Mouse (Mus musculus): ENCODE measurements at regions not wholly inside any gene's neighbourhood (a gene's known extent, or its start where the extent isn't known, plus 50 kb on each side); places are given as distances from the start of the nearest gene placed in this dataset.
A peak's percentile ranks its signal among the peaks of the same experiment; 100 is the strongest.

- DNase-seq (ENCODE audit: low spot score in 2 of 2), result peak; percentile 31 to 33
Observed at GRCm38 (mm10) chr8:26680891-26681381, 296.2 kb upstream of the Zfp703 start.

DNA sequence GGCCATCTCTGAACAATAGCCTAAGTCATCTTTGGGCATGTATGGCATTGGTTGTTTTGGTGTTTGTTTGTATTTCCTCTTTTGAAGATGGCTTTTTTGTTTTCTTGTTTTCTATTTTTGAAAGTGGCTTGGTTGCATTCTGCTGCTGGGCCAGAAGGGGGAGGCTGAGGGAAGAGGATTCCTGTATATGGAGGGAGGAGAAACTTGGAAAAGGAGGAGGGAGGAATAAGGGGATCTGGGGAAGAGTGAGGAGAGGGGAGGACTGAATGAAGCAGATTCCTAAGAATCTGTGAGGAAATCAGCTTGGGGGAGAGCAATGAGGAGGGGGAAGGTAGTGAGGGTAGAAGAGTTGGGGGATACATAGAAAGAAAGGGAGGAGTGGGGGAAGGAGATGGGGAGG, 290.0 kb upstream of the Zfp703 start:
- DNase-seq (ENCODE audit: low spot score in 2 of 2), result peak; percentile 32 to 45

DNA sequence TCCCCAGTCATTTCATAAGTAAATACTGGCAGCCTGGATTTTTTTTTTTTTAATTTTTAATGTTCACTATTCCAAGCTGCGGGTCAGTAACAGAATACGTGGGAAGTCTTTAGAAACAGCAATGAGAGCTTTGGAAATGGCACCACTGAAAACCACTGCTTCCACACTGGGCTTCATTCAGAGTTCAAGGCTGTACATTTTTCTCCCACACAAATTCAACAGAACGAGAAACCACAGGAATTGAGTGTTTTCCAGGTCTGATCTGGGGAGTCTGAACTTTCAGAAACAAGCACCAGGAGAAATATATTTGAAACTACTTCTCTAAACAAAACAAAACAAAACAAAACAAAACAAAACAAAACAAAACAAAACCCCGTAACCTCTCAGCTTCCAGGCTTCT, 289.1 kb upstream of the Zfp703 start:
- DNase-seq (ENCODE audit: low spot score in 2 of 2), result no peak

- no peak for DNase-seq (ENCODE audit: low spot score in 2 of 2)
Observed at GRCm38 (mm10) chr8:26688745-26689478, 288.2 kb upstream of the Zfp703 start.

DNA sequence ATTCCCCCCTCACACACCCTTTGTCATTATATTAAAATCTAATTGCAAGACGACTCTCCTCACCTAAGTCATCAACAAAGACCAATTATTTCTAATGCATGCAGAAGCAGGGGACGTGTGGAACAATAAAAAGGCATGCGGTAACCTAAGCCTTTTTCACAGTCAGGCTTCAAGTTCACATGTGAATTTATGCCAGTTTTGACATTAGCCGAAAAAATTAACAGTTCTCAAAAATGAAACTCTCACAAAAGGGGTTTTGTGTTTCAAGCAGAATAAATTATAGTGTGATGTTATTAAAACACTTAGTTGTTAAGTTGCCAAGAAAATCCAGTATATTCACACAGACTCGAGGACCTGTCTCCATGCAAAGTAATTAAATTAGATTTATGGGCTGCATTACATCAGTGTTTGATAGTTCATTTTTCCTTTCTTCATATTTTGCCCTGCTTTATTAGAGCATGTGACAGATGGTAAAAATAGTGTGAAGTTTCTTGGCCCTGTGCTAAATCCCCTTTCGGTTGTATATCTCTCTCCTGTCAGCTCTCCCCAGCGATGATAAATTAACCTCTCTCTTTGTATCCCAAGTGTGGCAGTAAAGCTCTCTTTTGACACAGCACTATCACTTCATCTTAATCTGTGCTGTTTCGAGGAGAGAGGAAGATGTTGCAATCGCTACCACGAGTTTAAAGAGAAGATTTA, 287.5 kb upstream of the Zfp703 start:
- DNase-seq (ENCODE audit: low spot score in 2 of 2), result no peak

- DNase-seq (ENCODE audit: low spot score in 2 of 2), result no peak
Observed at GRCm38 (mm10) chr8:26690178-26690735, 286.9 kb upstream of the Zfp703 start.

DNA sequence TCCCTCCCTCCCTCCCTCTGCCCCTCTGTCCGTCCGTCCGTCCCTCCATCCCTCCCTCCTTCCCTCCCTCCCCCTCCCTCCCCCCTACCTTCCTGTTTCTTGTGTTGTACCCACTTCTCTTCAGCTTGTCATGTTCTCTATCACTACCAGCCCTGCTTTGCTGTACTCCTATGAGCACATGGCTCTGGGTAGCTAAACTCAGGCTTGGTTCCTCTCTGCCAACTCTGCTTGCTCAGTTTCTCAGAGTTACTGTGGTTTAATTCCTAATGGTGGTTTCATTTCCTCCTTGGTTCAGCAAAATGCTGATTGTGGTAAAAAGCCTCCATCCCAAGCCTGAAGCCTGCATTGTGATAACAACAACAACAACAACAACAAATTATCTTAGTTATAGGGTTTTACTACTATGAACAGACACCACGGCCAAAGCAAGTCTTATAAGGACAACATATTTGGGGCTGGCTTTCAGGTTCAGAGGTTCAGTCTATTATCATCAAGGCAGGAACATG, 279.5 kb upstream of the Zfp703 start:
- no peak for DNase-seq (ENCODE audit: low spot score in 2 of 2)

DNA sequence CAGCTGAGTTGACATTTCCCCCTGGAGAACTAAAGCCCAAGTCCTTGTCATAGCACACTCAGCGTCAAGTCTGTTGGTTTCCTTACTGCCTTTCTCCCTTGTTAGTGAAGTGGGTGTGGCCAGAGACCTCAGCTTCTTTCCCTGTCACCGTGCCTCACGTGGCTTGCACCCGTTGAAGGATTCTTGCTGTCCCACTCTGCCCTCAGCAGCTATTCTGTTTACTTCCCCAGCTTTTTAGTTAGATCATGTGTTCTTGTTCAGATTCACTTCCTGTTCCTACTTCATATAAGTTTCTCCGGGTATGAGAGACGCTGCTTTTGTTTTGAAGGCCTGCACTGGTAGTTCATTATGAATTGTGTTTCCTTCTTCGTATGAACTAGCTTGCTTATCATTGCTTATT, 278.5 kb upstream of the Zfp703 start:
- peak in 1 of 2 experiments; percentile 6 for DNase-seq (ENCODE audit: low spot score in 2 of 2)

- no peak for DNase-seq (ENCODE audit: low spot score in 2 of 2)
Observed at GRCm38 (mm10) chr8:26706048-26706767, 270.9 kb upstream of the Zfp703 start.

DNA sequence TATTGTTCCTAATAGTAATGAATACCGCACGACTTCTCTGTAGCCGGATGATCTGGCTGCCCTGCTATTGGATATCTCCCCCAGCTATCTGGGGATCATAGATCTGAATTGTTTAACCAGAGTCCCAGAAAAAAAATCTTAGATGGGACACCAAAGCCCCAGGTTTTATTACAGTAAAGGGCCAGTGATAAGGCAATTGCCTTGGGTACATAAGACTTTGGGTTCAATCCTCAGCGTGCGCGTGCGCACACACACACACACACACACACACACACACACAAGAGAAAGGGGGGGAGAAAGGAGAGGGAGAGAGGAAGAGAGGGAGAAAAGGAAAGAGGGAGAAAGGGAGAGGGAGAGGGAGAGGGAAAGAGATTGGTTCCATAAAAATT, 270.4 kb upstream of the Zfp703 start:
- no peak for DNase-seq (ENCODE audit: low spot score in 2 of 2)

- DNase-seq (ENCODE audit: low spot score in 2 of 2), result no peak
Observed at GRCm38 (mm10) chr8:26713836-26714235, 263.3 kb upstream of the Zfp703 start.

DNA sequence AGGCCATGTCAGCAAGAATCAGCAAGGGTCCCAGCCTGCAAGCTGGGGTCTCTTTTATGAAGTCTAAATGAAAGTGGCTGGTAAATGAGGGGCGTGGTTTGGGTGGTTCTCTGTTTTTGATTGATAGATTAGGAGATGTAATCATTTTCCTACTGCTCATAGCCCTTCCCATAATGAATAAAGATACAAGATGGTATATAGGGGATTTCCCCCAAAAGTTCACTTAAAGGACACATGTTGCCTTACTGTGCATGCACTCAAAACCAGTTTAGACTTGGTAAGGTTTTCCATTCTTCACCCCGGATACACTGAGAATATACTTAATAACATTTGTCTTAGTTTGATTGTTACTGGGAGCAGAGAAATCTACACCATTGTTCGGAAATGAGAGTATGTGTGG, 262.4 kb upstream of the Zfp703 start:
- DNase-seq (ENCODE audit: low spot score in 2 of 2), result no peak

DNA sequence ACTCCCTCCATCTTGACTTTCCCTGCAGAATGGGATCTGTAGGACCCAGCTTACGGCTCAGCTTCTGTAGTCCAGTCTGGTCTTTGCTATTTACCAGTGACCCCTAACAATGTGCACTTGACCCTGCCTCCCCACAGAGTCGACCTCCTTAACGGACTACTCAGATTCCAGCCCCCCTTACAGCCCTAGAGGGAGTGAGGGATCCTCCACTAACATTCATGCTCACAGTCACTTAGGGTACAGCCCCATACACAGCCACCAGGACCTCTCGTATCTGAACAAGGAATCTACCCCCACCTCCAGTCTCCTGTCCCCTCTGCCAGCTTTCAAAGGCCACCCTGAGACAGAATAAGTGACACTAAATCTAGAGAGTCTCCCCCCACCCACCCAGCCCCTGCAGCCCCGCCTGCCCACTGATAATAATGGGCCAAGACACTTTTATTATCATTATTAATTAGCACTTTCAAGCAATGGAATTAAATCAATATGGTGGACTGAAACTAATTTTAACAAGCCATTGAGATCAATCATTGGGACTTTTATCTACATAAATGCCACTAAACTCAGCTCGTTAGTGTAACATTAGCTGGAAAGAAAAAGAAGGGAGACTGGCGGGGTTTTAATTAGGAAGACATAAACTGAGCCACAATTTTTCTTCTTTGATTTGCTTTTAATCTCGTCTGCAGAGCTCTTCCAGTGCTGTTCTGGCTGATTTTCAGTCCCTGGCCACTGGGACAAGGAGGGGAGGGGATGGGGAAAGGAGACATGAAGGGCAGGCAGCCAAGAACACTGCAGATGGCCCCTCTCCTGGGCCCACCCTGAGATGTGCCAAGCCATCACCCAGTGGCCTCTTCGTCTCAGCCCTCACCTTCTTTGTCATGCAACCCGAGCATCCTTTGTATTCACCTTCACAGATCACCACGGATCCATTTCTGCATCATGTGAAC, 258.4 kb upstream of the Zfp703 start:
- no peak for DNase-seq (ENCODE audit: low spot score in 2 of 2)

GRCm38 (mm10) chr8:26722766-26723165, 254.4 kb upstream of the Zfp703 start:
- peak in 1 of 2 experiments; percentile 12 for DNase-seq (ENCODE audit: low spot score in 2 of 2)

GRCm38 (mm10) chr8:26724628-26725027, 252.5 kb upstream of the Zfp703 start:
- no peak for DNase-seq (ENCODE audit: low spot score in 2 of 2)

DNA sequence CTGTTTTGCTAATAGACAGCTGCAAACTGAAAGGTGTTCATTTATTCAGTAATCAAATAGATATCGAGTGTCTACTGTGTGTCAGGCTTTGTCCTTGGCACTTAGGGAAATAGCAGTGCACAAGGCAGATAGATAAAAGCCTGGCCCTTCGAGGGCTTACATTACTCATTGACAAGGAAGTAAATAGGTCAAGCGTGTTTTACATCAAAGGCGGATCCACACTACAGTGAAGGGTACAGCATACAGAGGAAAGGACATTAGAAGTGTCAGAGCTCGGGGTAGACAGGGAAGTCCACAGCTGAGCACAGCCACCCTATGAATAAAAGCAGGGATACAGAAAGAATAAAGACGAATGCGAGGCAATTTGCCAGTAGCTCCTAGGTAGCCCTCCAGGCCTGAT, 251.6 kb upstream of the Zfp703 start:
- no peak for DNase-seq (ENCODE audit: low spot score in 2 of 2)

DNA sequence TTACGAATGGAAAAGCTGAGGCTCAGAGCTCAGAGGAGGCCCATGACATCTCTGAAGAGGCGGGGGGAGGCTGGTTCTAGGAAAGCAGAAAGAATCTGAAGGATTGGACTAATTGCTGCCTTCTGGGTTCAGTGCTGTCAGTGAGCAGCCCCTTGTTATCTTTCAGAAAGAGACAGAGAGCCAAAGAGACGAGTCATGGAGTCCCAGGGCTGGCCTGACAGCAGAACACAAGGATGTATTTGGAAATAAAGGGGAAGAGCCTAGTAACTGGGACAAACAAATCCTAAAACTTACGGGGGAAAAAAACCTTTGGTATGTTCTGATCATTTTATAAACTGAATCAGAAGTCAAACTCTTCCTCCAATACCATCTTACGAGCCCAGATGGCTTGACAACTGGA, 247.8 kb upstream of the Zfp703 start:
- DNase-seq (ENCODE audit: low spot score in 2 of 2), result no peak

DNA sequence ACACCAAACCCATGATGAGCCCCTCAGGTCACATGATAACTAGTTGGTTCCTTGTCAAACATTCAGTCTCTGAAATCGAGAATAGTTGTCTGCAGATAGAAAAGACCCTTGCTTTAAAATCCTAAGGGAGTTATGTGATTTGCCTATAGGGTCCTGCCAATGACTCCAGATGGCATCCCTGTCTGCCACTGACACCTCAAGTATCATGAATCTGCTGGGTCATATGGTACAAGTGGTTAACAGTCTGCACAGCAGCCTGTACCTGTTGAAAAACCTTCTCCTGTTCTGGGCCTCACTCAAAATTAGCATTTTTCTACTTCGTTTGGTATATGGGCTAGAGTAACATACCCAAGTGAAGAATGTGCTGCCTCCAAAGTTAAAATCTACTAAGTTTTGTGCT, 246.0 kb upstream of the Zfp703 start:
- DNase-seq (ENCODE audit: low spot score in 2 of 2), result no peak

GRCm38 (mm10) chr8:26744424-26744823, 232.7 kb upstream of the Zfp703 start:
- DNase-seq (ENCODE audit: low spot score in 2 of 2), result no peak

GRCm38 (mm10) chr8:26746811-26747210, 230.3 kb upstream of the Zfp703 start:
- no peak for DNase-seq (ENCODE audit: low spot score in 2 of 2)

Data from frontal cortex, postnatal 36 days (tissue).